Mouse (Mus musculus): ENCODE results near the gene Gm527. TPM values are rescaled to one million over a fixed set of nuclear protein-coding genes. Genes with fewer than 3 reads are reported as not detected.

Gm527 gene
- total RNA-seq (2017): 1.5 and 2.2 TPM in 2 replicates

GRCm38 (mm10) chr12:64917578-64918471 is at the start of gene Gm527:
Gene Gm527 (plus strand): TSS chr12:64917906.
- peak; percentile 100 for ATAC-seq (replicated peaks; ENCODE audit: low read depth, poor library complexity, severe bottlenecking)

- ATAC-seq (replicated peaks; ENCODE audit: low read depth, poor library complexity, severe bottlenecking): no peak
Measured at GRCm38 (mm10) chr12:64871103-64871502, 46.6 kb upstream of the Gm527 start.

GRCm38 (mm10) chr12:64897060-64897730 is 20.5 kb upstream of the Gm527 start:
- peak; percentile 89 for ATAC-seq (replicated peaks; ENCODE audit: low read depth, poor library complexity, severe bottlenecking)

GRCm38 (mm10) chr12:64902506-64902905 is 15.2 kb upstream of the Gm527 start:
- no peak for ATAC-seq (replicated peaks; ENCODE audit: low read depth, poor library complexity, severe bottlenecking)

- no peak for ATAC-seq (replicated peaks; ENCODE audit: low read depth, poor library complexity, severe bottlenecking)
Measured at GRCm38 (mm10) chr12:64903186-64903585, 14.5 kb upstream of the Gm527 start.

GRCm38 (mm10) chr12:64912996-64913395 is 4.7 kb upstream of the Gm527 start:
- no peak for ATAC-seq (replicated peaks; ENCODE audit: low read depth, poor library complexity, severe bottlenecking)

GRCm38 (mm10) chr12:64916735-64917134 is 971 bp upstream of the Gm527 start:
- ATAC-seq (replicated peaks; ENCODE audit: low read depth, poor library complexity, severe bottlenecking): no peak

- ATAC-seq (replicated peaks; ENCODE audit: low read depth, poor library complexity, severe bottlenecking): peak; percentile 93
Measured at GRCm38 (mm10) chr12:64937493-64937892, 19.8 kb downstream of the Gm527 start.

GRCm38 (mm10) chr12:64964560-64964959 is 46.9 kb downstream of the Gm527 start:
- ATAC-seq (replicated peaks; ENCODE audit: low read depth, poor library complexity, severe bottlenecking): no peak

- ATAC-seq (replicated peaks; ENCODE audit: low read depth, poor library complexity, severe bottlenecking): peak; percentile 92
Measured at GRCm38 (mm10) chr12:64965124-64966026, 47.7 kb downstream of the Gm527 start, which contains the start of the genes Klhl28 and Togaram1. Gene Klhl28 (minus strand): TSS chr12:64965534. Gene Togaram1 (plus strand): TSS chr12:64965804.

- ATAC-seq (replicated peaks; ENCODE audit: low read depth, poor library complexity, severe bottlenecking): peak; percentile 9
Measured at GRCm38 (mm10) chr12:64966101-64966631, 48.5 kb downstream of the Gm527 start.

GRCm38 (mm10) chr12:64966652-64967435 is 49.1 kb downstream of the Gm527 start:
- no peak; the same call in 1 of the 2 replicates for ATAC-seq (replicated peaks; ENCODE audit: low read depth, poor library complexity, severe bottlenecking)

- ATAC-seq (replicated peaks; ENCODE audit: low read depth, poor library complexity, severe bottlenecking): no peak
Measured at GRCm38 (mm10) chr12:64967470-64967869, 49.8 kb downstream of the Gm527 start.

- no peak for ATAC-seq (replicated peaks; ENCODE audit: low read depth, poor library complexity, severe bottlenecking)
Measured at GRCm38 (mm10) chr12:64968067-64968466, 50.4 kb downstream of the Gm527 start.

GRCm38 (mm10) chr12:64971399-64971798 is 53.7 kb downstream of the Gm527 start:
- no peak for ATAC-seq (replicated peaks; ENCODE audit: low read depth, poor library complexity, severe bottlenecking)

GRCm38 (mm10) chr12:64972063-64972462 is 54.4 kb downstream of the Gm527 start:
- no peak for ATAC-seq (replicated peaks; ENCODE audit: low read depth, poor library complexity, severe bottlenecking)
